Mouse (Mus musculus) CH12.LX (cell line): ENCODE measurements around the gene Best2.

Experiments used
- CHD1 ChIP-seq: IDR thresholded peaks from 2 replicates; pipeline ENCODE4 v1.6.1; 2012; ENCODE audit warnings: low read depth, low read length, improper control_type of control experiment, inconsistent platforms
- CTCF ChIP-seq, 2 experiments: IDR thresholded peaks in 1 of 2; conservative IDR thresholded peaks in 1 of 2; 2 replicates each; pipeline ENCODE4 v1.5.1; 2011 to 2012; ENCODE audit warnings: low read depth in 2 of 2, low read length in 2 of 2, improper control_type of control experiment in 1 of 2, inconsistent platforms in 1 of 2, mild to moderate bottlenecking in 1 of 2, moderate library complexity in 1 of 2
- E2F4 ChIP-seq: IDR thresholded peaks from 2 replicates; pipeline ENCODE4 v1.6.1; 2011; ENCODE audit warnings: low read depth, low read length, improper control_type of control experiment; ENCODE audit not compliant: insufficient replicate concordance
- EP300 ChIP-seq: IDR thresholded peaks from 2 replicates; pipeline ENCODE4 v1.6.1; 2011; ENCODE audit warnings: low read length, improper control_type of control experiment
- HCFC1 ChIP-seq: IDR thresholded peaks from 2 replicates; pipeline ENCODE4 v1.6.1; 2012; ENCODE audit warnings: low read depth, mild to moderate bottlenecking, inconsistent platforms, low read length, improper control_type of control experiment
- MEF2A ChIP-seq: IDR thresholded peaks from 2 replicates; pipeline ENCODE4 v1.6.1; 2014; ENCODE audit warnings: low read depth, mild to moderate bottlenecking, inconsistent platforms, low read length, improper control_type of control experiment, borderline replicate concordance
- MYC ChIP-seq: IDR thresholded peaks from 2 replicates; pipeline ENCODE4 v1.6.1; 2011; ENCODE audit warnings: low read depth, mild to moderate bottlenecking, improper control_type of control experiment, low read length
- POLR2A ChIP-seq: IDR thresholded peaks from 2 replicates; pipeline ENCODE4 v1.6.1; 2011; ENCODE audit warnings: low read depth, mild to moderate bottlenecking, improper control_type of control experiment, low read length
- POLR2AphosphoS2 ChIP-seq: IDR thresholded peaks from 2 replicates; pipeline ENCODE4 v1.6.1; 2011; ENCODE audit warnings: low read depth, low read length, improper control_type of control experiment
- RCOR1 ChIP-seq: conservative IDR thresholded peaks from 2 replicates; pipeline ENCODE4 v1.6.1; 2012; ENCODE audit warnings: low read depth, mild to moderate bottlenecking, inconsistent platforms, low read length, improper control_type of control experiment
- SIN3A ChIP-seq: IDR thresholded peaks from 2 replicates; pipeline ENCODE4 v1.6.1; 2012; ENCODE audit warnings: low read length, improper control_type of control experiment, inconsistent platforms
- USF1 ChIP-seq: IDR thresholded peaks from 2 replicates; pipeline ENCODE4 v1.6.1; 2014; ENCODE audit warnings: low read depth, mild to moderate bottlenecking, inconsistent platforms, low read length, improper control_type of control experiment
- ZNF384 ChIP-seq: IDR thresholded peaks from 2 replicates; pipeline ENCODE4 v1.6.1; 2012; ENCODE audit warnings: low read depth, low read length, improper control_type of control experiment, inconsistent platforms

- TF ChIP-seq POLR2A (no peak; the same call in 1 of the 2 replicates), CTCF (conservative IDR thresholded peaks at IDR 0.05 in 1 of 2, IDR thresholded peaks at IDR 0.05 in 1 of 2; ENCODE audit: low read depth in 2 of 2, low read length in 2 of 2) (no peak), CHD1 (no peak), MEF2A (0 out of 2 replicates have a peak, but pooled peaks have one; percentile 21), HCFC1 (no peak), USF1 (no peak), EP300 (0 out of 2 replicates have a peak, but pooled peaks have one; percentile 48), E2F4 (no peak), MYC (0 out of 2 replicates have a peak, but pooled peaks have one; percentile 20), SIN3A (peak; percentile 46; the same call in 1 of the 2 replicates), POLR2AphosphoS2 (no peak), ZNF384 (no peak), RCOR1 (no peak)
These were observed 32.5 kb downstream of the Best2 start for GRCm38 (mm10) chr8:84981644-84982498.
